Mouse (Mus musculus): ENCODE data around the gene Cnfn.
A peak's percentile ranks its signal among the peaks of the same experiment; 100 is the strongest.
"Not testable (repeated sequence)": the region's sequence is repeated elsewhere in the genome, so short reads cannot be mapped to it uniquely, and the experiment has no call there.

The Cnfn gene

DNA sequence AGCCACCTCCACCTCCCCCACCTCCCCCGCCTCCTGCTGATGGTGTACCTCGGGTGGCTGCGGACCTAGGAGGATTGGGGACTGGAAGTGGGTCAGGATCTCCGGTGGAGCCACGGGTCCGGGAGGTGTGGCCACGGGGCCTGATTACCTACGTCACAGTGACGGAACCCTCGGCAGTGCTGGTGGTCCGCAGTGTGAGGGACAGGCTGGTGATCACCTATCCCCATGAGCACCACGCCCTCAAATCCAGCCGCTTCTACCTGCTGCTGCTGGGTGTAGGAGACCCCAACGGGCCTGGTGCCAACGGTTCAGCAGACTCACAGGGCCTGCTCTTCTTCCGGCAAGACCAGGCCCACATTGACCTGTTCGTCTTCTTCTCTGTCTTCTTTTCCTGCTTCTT, 5.9 kb downstream of the Cnfn start:
- DNase-seq, result no peak

DNA sequence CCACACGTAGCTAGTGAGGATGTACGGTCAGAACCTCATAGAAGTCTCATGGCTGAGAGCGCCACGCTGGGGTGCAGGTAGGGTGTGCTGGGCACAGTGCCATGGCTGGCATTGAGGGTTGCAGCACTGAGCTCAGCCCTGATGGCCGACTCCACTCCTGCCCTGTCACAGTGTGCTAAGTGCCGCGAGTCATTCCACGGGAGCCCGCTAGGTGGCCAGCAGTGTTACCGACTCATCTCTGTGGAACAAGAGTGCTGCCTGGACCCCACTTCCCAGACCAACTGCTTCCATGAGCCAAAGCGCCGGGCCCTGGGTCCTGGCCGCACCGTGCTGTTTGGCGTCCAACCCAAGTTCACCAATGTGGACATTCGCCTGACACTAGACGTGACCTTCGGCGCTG, 6.4 kb downstream of the Cnfn start:
- no peak for DNase-seq

DNA sequence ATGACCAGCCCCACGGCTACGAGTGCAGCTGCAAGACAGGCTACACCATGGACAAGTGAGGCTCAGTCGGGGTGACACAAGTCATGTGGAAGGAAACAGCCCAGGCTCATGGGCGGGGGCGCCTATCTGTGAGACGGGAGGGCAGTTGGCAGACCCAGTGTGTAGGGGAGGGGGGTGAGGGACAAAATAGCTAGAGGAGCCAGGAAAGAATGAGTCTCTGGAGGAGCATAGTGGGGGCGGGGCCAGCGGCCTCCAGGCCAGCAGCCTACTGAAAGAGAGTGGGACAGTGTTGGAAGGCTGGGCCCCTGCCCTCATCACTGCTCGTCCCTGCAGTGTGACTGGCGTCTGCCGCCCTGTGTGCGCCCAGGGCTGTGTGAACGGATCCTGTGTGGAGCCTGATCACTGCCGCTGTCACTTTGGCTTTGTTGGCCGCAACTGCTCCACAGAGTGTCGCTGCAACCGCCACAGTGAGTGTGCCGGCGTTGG, 10.8 kb downstream of the Cnfn start:
- peak; percentile 28 for DNase-seq

DNA sequence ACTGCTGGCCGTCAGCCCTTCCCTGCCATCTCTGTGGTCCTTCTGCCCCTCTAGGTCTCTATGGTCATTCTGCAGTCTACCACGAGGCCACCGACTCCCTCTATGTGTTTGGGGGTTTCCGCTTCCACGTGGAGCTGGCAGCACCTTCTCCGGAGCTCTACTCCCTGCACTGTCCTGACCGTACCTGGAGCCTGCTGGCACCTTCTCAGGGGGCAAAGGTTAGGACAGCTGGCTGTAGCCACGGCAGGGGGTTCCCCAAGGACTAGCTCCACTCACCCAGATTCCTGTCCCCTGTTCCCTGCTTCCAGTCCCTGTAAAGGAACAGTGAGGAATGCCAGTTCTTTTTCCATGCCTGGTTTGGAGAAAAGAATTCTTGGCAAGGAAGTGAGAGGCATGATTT, 20.7 kb downstream of the Cnfn start:
- peak; percentile 42 for DNase-seq

DNA sequence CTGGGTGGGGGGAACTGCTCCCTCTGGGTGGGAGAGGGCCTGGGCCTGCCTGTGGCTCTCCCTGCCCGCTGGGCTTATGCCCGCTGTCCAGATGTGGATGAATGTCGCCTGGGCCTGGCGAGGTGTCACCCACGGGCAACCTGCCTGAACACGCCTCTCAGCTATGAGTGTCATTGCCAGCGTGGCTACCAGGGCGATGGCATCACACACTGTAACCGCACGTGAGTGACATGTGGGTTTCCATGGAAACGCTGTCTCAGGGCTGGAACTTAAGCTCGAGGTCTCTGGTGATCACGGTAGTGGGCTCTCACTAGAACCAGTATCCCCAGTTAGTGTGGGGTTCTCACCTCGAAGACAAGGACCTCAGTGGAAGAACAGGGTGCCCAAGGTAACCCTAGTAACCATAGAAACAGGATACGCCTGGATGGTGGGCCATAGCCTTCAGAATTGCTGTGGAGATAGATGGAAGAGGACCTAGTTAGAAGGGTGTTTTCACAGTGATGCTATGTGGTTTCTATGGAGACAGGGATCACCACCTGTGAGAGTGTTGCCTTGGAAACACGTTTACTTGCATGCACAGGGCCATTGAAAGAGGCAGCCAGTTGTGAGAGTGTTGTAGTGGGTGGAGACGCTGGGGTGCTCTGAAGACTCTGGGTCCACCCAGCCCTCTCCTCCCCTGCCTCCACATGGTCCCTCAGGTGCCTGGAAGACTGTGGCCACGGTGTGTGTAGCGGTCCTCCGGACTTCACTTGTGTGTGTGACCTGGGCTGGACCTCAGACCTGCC, 28.3 kb downstream of the Cnfn start:
- no peak for DNase-seq

DNA sequence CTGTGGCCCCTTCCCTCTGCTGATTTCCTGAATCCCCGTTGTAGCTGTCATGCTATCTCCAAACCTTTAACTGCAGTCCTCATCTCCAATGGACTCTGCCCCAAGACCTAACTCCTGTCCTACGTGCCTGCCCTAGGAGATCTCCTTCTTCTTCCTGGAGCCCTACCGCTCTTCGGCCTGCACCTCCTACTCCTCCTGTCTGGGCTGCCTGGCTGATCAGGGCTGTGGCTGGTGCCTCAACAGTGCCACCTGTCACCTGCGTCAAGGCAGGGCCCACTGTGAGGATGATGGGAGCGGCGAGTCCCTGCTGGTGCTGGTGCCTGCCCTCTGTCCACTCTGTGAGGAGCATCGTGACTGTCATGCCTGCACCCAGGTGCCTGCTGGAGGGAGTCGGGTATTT, 30.2 kb downstream of the Cnfn start:
- no peak for DNase-seq

DNA sequence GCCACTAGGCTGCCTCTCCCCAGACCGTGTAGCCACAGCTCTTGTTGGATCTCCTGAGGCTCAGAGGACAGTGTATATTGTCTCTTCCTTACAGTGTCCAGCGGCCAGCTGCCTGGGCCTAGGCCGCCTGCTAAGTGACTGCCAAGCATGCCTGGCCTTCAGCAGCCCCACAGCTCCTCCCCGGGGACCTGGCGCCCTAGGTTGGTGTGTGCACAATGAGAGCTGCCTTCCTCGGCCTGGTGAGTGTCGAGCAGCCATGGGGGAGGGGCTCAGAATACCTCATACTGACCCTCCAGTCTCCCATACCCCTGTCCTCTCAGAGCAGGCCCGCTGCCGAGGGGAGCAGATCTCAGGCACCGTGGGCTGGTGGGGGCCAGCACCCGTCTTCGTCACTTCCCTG, 35.1 kb downstream of the Cnfn start:
- DNase-seq, result no peak

DNA sequence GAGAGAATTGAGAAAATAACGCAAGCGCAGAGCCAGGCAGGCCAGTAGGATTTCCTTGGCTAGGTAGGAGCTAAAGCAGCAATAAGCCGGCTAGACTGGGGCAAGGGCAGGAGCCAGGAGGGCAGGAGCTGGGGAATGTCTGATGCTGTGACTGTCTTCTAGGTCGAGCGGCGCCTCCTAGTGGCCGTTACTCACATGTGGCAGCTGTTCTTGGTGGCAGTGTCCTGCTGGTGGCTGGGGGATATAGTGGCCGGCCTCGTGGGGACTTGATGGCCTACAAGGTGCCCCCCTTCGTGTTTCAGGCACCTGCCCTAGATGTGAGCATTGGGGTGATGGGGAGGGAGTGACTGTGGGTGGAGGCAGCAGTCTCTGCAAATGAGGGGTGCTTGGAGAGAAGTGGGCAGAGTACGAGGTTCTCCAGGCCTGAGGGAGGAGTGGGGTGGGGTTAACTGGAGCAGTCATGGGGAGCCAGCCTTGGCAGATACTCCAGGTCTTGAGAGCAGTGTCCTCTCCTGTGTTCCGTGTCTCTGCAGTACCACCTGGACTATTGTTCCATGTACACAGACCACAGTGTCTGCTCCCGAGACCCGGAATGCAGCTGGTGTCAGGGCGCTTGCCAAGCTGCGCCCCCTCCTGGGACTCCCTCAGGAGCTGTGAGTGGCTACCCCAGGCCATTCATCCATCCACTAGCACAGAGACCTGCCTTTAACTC, 35.8 kb downstream of the Cnfn start:
- peak; percentile 83 for DNase-seq

DNA sequence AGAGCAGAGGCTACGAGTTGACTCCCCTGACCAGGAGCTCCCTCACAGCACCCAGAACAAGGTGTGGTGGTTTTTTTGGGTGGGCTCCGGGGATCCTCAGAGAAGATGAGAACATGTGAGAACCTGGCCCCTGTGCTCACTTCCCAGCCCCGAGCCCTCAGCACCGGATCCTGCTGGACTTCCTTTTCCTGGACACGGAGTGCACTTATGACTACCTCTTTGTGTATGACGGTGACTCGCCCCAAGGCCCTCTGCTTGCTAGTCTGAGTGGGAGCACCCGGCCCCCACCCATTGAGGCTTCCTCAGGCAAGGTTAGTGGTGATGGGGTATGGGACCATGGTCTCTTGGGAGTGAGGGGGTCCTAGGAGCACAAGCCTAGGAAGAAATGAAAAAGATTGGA, 43.3 kb downstream of the Cnfn start:
- peak; percentile 19 for DNase-seq

DNA sequence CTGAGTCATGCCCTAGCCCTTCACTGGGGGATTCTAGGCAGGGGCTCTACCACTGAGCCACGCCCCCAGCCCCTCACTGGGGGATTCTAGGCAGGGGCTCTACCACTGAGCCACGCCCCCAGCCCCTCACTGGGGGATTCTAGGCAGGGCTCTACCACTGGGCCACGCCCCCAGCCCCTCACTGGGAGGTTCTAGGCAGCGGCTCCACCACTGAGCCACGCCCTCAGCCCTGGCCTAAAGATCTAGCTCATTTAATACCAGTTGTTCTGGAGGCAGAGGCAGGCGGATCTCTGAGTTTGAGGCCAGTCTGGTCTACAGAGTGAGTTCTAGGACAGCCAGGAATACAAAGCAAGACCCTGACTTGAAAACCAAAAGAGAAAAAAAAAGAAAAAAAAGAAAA, 44.1 kb downstream of the Cnfn start:
- DNase-seq, result not testable (repeated sequence)

DNA sequence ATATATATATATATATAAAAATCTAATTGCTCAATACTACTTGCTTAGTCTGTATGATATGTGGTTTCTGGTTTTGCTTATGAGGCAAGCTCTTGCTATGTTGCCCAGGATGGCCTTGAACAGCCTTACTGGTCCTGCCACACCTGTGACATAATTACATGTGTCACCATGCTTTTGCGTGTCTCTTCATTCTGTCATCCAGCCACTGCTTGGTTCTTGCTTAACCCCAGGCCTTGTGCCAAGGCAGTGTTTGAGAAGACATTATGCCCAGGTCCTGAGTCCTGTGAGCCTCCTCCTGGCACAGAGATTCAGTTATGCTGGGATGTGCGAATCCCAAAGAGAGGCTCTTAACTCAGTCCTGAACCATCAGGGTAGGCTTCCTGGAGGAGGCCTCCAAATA, 46.3 kb downstream of the Cnfn start:
- DNase-seq, result no peak

DNA sequence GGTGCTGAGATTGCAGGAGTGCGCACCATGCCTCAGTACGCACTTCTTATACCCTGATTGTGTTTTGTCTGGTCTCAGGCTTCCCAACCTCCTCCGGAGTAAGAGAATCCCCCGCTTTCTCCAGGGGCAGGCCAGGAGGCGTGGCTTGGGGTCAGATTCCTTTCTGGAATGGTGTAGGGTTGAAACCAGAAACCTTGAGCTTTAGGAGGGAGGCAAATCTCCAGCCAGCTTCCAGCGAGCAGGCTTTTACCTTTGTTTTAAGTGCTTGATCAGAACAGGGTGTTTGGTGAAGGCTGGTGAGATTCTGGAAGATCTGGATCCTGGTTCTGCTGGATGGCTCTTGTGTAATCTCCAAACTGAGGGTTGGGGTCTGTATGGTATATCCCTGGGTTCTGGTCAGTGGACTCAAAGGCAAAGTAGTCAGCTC, 47.5 kb downstream of the Cnfn start:
- DNase-seq, result peak; percentile 50

Data from kidney, postnatal 14 days (tissue).